Mouse (Mus musculus) cerebral cortex, adult 2 months (tissue): ENCODE data around the gene Akap13.

Experiments used
- WGBS: fragments of 180-500 bp; shearing (Covaris S2); methylation state at CpG from one replicate; pipeline ENCODE4 v1.1.7; 2018; 5-methylcytosine and 5-hydroxymethylcytosine counted together

Gene Akap13

DNA sequence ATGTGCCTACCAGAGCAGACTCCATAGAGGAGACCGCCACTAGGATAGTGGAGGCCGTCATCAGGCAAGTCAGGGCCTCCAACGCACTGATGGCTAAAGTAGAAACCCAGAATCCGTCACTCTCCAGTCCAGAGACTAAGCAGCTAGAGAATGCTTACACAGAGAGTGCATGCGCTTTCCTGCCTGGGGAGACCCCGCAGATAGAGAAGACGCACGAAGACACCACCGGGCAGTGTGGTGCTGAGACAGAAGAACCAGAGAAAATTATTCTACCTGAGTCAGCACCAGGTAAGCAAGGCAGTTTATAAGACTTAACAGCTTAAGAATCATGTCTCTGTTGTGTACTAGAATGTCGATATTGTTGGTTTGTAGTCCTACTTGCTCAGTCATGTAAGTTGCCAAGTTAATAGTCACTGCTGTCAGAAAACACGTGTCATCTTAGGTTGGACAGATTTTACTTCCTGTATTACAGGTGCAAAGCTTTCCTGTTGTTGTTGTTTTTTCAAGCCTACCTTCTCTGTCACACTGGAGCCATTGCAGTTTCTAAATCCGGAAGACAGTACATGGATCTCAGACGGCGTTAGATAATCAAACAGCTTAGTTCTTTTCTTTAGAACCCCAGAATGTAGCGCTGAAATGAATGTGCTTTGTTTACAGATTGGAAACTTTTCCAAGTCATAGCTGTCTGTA is 156.1 kb downstream of the Akap13 start:
- WGBS = 74% methylated on average over 15 of the region's 15 CpGs

DNA sequence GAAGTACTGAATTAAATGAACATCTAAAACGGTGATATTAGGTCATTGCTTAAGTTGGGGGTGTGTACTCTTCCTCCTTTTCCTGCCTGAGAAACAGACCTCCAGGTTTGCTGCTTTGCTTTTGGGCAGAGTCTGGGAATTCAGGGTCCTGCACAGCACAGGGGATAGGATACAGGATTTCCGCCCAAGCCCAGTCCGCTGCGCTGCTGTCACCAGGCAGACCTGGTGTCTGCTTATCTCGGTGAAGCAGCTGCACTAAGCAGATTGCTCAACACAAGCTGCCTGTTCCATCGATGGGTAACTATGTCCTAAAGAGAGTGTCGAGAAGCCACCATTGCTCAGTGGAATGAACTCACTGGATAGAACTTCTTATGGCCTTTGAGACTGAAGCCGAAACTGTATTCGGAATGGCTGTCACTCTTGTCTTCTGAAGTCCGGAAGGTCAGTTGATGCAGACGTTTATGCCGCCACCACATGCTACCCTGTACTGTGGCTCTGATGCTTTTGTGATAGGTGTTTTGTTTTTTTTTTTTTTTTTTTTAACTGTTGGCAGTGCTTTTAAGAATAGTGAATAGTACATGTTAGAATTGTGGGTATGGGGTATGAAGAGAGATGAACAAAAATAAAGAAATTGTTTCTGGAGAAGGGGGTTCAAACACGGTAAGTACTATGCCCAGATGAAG is 156.8 kb downstream of the Akap13 start:
- 64% methylated on average over 13 of the region's 13 CpGs for WGBS

GRCm38 (mm10) chr7:75613240-75613639 is 157.9 kb downstream of the Akap13 start:
- WGBS = 52% methylated on average over 5 of the region's 5 CpGs

DNA sequence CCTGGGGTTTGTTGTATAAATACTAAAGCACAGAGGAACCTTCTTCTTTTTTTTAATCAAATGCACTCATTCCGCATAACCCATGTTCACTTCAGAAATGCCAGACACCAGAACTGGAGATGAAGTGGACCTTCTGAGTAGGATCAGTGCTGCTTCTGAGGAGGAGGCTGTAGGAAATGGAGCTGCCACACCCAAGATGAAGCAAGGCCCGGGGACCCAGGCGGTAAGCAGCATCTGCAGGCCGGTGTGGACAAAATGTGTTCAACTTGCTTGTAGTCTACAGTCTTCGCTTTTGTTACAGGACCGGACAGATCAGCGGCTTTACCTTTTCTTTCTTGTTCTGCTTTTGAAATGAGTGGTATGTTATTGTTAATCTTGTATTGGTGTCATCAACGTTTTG is 159.5 kb downstream of the Akap13 start:
- 88% methylated on average over 8 of the region's 8 CpGs for WGBS

- WGBS = 97% methylated on average over 4 of the region's 4 CpGs
These were observed 161.9 kb downstream of the Akap13 start for GRCm38 (mm10) chr7:75617246-75617645.

DNA sequence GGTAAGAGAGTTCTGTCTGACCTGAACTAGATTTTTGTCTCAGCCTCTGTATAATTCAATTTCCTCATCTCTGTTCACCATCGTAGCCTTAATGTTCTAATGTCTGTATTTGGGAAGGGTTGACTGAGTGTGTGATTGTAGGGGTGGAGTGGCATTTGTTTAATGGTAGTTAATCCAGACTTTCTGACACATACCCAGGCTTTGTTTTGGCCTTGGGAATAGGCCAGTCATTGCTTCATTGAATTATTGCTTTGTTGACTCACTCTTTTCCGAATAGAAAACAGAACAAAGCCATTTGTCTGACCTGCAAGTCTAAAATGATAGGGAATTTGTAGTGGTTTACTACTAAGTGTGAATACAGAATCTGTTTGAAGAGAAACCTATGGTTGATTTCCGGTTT is 163.4 kb downstream of the Akap13 start:
- WGBS = 72% methylated on average over 3 of the region's 3 CpGs

DNA sequence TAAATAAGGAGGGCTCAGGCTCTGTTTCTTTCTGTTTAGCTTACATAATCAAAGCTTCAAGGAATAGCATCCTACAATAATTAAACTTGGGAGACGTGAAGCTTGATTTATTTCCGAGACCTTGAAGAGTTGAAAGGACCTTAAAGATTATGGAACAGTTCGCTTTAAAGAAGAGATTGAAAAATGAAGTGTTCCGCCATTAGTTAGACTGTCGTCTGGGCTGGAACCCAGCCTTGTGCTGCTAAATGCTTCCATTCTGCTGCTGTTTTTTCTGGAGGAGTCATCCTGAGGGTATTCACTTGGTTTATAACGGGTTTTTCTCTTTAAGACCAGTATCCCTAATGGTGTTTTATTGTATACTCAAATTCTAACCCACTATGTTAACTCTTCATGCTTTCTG is 164.5 kb downstream of the Akap13 start:
- 87% methylated on average over 6 of the region's 6 CpGs for WGBS

GRCm38 (mm10) chr7:75620395-75620960 is 165.1 kb downstream of the Akap13 start:
- 83% methylated on average over 3 of the region's 3 CpGs for WGBS

GRCm38 (mm10) chr7:75620976-75621375 is 165.6 kb downstream of the Akap13 start:
- 83% methylated on average over 4 of the region's 4 CpGs for WGBS

DNA sequence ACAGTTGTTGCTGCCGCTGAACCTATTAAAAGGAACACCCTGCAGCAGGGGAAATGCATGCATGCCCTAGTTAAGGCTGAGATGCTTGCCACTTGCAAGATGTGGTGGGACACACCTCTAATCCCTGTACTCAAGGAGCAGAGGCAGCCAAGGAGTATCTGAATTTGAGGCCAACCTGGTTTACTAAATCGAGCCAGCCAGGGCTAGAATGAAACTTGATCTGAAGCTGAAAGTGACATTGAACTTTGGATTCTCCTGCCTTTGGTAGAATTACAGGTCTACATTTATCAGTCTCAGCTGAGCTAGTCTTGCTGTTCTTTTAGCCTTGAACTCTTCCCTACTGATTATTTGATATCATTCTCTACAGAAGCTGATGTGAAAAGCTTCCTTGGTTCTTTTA is 172.5 kb downstream of the Akap13 start:
- 65% methylated on average over 2 of the region's 2 CpGs for WGBS

DNA sequence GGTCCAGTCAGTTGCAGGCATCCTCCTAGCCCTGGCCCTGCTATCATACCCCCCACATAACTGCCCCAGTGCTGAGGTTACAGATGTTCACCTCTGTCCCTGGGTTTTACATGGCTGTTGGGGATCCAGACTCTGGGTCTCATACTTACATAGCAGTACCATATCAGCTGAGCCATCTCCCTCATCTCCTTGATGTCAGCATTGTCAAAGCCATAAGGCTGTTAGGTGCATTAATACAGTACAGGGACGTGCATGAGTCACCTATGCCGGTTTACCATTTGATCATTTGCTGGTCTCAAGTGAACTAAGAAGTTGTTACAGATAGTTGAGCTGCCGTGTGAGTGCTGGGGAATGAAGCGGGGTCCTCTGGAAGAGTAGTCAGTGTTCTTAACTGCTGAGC is 174.3 kb downstream of the Akap13 start:
- WGBS = 92% methylated on average over 4 of the region's 4 CpGs

- 71% methylated on average over 3 of the region's 3 CpGs for WGBS
These were observed 177.6 kb downstream of the Akap13 start for GRCm38 (mm10) chr7:75632941-75633340.

DNA sequence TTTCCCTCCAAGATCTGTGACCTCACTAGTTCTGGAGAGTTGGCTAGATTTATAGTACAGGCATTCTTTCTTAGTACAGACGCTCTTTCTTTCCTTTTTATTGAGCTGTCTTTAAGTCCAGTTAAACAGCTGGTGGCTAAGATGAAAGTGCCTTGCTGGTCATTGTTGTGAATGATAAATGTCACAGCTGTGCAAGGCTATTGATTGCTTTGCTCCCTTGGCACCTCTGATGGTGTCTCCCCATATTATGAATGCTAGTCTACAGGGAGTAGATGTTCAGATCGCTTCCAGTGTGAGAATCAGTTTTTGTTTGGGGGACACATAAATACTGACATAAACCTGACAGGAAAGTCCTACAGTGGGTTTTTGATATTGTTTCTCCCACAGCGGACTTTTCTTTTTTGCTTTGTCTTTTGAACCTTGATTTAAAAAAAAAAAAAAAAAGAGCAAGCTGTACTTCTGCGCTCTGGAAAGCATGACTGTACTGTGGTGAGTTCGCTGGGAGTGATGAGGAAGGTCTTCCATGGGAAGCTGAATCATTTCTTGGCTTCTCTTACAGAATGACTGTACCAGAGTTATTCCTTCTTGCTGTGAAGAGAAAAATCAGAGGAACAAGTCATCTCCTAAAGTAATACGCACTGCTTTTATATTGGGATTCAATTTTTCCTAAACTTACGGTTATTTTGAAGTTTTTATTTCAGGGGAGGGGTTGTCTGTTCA is 178.6 kb downstream of the Akap13 start:
- 67% methylated on average over 7 of the region's 7 CpGs for WGBS

DNA sequence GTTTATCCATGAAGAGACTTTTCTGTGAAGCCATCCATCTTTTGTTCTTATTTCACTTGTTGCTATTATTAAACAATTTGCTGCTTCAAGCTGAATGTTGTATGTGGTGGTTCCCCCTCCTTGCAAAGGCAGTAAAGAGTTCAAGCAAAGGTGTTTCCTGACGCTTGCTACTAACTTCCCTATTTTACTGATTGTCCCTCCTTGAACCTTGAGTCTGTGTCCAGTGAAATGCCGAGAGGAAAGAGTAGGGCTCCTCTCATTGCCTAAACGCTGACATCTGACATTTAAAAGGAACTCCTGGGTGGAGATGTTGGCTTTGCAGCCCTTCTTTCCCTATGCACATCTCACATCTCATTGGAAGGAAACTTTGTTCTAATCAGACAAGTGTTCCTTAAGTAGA is 183.4 kb downstream of the Akap13 start:
- WGBS = 73% methylated on average over 3 of the region's 3 CpGs

DNA sequence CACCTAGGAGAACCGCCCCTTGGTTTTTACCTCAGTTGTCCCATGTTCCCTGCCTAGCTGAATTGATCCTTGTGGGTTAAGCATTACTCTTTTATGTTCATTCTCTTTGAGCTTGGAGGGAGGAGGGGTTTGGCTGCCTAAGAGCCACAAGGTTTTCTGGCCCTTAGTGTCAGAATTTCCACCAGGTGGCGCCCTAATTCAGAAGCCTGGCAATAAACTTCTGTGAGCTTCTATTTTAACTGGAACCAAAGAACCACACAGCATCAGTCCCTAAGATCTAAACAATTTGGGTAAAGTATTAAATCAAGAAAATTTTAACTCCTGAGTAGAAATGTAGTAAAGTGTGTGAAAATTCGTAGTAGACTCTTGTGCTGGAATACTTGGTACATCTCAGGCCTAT is 184.2 kb downstream of the Akap13 start:
- WGBS = 29% methylated on average over 3 of the region's 3 CpGs

DNA sequence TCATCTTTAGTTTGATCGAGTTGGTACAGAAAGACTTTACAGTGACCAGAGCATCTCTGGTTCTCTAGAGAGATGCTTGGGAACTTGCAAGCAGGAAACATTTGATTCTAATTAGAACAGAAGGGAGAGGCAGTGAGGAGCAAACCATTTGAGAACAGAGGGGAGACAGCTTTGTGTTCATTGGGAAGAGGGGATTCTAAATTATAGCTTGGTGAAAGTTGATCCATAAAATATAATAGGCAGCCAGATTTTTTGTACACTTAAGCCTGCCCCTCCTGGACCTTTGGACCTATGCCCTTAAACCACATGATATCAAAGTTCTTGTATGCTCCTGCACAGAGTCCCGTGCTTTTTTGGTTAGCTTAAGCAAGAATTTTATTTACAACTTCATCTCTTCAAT is 185.3 kb downstream of the Akap13 start:
- WGBS = 63% methylated on average over 2 of the region's 2 CpGs

GRCm38 (mm10) chr7:75641415-75642177 is 186.3 kb downstream of the Akap13 start:
- WGBS = 58% methylated on average over 9 of the region's 9 CpGs

- WGBS = 7% methylated on average over 9 of the region's 9 CpGs
These were observed 186.9 kb downstream of the Akap13 start for GRCm38 (mm10) chr7:75642178-75642777.

- 20% methylated on average over 16 of the region's 16 CpGs for WGBS
These were observed 187.7 kb downstream of the Akap13 start for GRCm38 (mm10) chr7:75642846-75643563.

DNA sequence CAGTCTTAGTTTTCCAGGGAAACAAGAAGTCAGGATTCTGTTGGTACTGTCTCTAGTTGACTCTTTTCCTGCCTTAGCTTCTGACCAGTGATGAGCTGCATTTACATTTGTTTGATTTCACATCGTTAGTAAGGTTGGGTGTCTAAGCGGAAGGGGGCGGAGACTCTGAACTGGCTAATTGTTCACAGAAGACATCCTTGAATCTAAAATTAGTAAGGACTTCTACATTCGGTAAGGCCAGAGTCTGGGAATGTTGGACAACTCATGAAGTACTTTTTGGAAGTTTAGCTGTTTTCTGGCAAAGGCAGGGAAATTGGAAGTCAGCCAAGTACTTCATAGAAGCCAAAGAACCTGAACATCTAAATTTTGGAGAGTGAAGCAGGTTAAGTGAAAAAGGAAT is 188.7 kb downstream of the Akap13 start:
- WGBS = 42% methylated on average over 4 of the region's 4 CpGs

DNA sequence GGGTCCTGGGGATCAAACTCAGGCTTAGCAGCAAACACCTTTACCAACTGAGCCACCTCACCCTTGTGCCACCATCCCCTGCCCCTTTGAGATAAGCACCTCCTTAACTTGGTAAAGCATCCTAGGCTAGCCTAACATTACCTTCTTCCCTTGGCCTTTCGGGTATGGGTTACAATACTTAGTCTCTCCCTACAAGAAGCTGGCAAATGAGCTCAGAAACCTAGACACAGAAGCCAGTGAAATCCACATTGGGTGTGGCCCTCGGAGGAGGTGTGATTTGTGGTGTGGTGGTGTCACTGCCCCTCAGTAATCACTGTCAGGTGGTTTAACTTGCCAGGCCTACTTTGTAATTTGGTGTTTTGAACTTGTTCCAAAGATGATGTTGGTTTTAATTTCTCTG is 189.3 kb downstream of the Akap13 start:
- WGBS = 79% methylated on average over 2 of the region's 2 CpGs
